Mouse (Mus musculus): Measurements from ENCODE around the gene Scn4a. TPM values are rescaled to one million over a fixed set of nuclear protein-coding genes. Genes with fewer than 3 reads are reported as not detected.

Gene Scn4a
- polyA plus RNA-seq, 1 experiment = not detected

DNA sequence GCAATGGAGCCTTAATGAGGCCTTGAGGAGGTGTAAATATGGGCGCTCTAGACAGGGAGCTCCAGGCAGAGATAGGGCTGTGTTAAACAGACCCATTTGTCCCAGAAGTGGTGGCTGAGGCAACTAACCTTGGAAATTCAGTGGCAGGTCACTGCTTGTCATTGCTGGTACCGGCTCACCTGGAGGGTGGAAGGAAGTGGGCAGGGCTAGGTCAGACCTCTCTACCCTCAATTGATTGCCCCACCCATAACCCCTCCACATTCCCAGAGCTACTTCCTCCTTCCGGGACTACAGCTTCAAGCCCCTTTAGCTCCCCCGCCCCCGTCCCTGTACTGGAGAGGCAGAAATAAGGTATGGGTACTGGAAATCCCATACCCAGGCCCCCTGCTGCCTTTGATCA lies 39.6 kb downstream of the Scn4a start:
- TF ChIP-seq TAL1 (IDR thresholded peaks at IDR 0.05; ENCODE audit: low read length) (no peak), GATA1 (IDR thresholded peaks at IDR 0.05; ENCODE audit: low read length) (no peak)
- Histone ChIP-seq H3K36me3 (ENCODE audit: control insufficient read depth) (no peaks in the 10 kb centered on the region), H3K9me3 (ENCODE audit: control insufficient read depth, low read length) (no peaks in the 10 kb centered on the region), H3K4me1 (ENCODE audit: control insufficient read depth) (no peaks in the 10 kb centered on the region), H3K4me3 (replicated peaks) (no peak overlapping the region), H3K27me3 (ENCODE audit: control insufficient read depth) (no peaks in the 10 kb centered on the region)

DNA sequence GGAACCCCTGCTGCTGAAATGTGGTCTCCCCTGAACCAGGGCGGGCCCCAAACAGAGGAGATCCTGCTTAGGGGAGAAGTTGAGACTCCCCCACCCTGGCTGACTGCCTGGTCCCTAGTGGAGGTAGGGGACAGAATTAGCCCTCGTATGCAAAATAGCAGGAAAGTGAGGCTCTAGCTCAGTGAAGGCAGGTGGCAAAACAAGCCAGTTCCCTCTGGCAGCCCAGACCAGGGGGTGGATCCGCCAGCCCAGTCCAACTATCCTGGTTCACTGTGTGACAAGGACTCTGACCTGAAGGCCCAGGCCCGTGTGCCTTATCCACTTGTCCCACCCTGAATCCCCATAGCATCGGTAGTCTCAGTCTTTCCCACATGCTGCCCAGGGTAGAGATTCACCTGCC lies 43.0 kb downstream of the Scn4a start:
- Histone ChIP-seq H3K4me1 (ENCODE audit: control insufficient read depth) (no peaks in the 10 kb centered on the region), H3K9me3 (ENCODE audit: control insufficient read depth, low read length) (no peaks in the 10 kb centered on the region), H3K4me3 (replicated peaks) (no peak overlapping the region), H3K36me3 (ENCODE audit: control insufficient read depth) (no peaks in the 10 kb centered on the region), H3K27me3 (ENCODE audit: control insufficient read depth) (no peaks in the 10 kb centered on the region)
- TF ChIP-seq TAL1 (IDR thresholded peaks at IDR 0.05; ENCODE audit: low read length) = no peak
- TF ChIP-seq GATA1 (IDR thresholded peaks at IDR 0.05; ENCODE audit: low read length) = no peak

DNA sequence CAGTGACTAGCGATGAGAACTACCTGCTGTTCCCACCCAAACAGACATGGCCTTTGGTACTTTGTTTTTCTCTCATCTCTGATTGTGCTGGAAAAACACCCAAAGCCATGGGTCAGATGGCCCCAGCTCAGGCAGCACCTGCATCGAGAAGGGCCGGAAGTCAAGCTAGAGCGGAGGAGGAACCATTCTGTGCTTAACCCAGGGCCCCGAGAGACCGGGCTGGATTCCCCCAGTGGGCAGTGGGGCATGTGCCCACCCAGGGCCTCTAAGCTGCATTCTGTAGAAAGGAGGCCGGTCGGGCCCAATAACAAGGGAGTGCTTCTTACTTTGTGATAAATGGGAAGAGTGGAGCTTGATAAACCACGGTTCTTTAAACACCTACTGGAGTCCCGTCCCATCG lies 44.9 kb downstream of the Scn4a start:
- H3K36me3 ChIP-seq (ENCODE audit: control insufficient read depth) = no peaks in the 10 kb centered on the region
- no peaks in the 10 kb centered on the region for H3K9me3 ChIP-seq (ENCODE audit: control insufficient read depth, low read length)
- no peaks in the 10 kb centered on the region for H3K27me3 ChIP-seq (ENCODE audit: control insufficient read depth)
- H3K4me1 ChIP-seq (ENCODE audit: control insufficient read depth) = no peaks in the 10 kb centered on the region
- TF ChIP-seq GATA1 (IDR thresholded peaks at IDR 0.05; ENCODE audit: low read length) (no peak), TAL1 (IDR thresholded peaks at IDR 0.05; ENCODE audit: low read length) (no peak)
- H3K4me3 ChIP-seq (replicated peaks) = no peak overlapping the region

DNA sequence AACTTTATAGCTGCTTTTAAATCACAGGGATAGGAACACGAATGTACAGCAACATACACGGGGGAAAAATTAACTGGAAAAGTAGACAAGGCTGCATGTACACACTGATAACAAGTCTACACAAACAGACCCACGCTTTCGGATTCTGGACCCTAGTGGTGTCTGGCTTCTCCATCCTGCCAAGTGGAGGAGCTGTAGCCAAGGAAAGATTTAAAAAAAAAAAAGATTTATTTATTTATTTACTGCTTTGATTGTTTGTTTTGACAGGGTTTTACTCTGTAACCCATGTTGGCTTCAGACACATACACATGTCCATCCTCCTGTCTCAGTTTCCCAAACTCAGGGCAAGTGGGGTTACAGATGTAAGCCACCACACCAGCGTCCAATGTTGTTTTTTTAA lies 45.7 kb downstream of the Scn4a start:
- Histone ChIP-seq H3K4me3 (replicated peaks) (no peak overlapping the region), H3K27me3 (ENCODE audit: control insufficient read depth) (no peaks in the 10 kb centered on the region), H3K9me3 (ENCODE audit: control insufficient read depth, low read length) (no peaks in the 10 kb centered on the region), H3K4me1 (ENCODE audit: control insufficient read depth) (no peaks in the 10 kb centered on the region), H3K36me3 (ENCODE audit: control insufficient read depth) (no peaks in the 10 kb centered on the region)
- TF ChIP-seq TAL1 (IDR thresholded peaks at IDR 0.05; ENCODE audit: low read length) = no peak
- TF ChIP-seq GATA1 (IDR thresholded peaks at IDR 0.05; ENCODE audit: low read length) = no peak

DNA sequence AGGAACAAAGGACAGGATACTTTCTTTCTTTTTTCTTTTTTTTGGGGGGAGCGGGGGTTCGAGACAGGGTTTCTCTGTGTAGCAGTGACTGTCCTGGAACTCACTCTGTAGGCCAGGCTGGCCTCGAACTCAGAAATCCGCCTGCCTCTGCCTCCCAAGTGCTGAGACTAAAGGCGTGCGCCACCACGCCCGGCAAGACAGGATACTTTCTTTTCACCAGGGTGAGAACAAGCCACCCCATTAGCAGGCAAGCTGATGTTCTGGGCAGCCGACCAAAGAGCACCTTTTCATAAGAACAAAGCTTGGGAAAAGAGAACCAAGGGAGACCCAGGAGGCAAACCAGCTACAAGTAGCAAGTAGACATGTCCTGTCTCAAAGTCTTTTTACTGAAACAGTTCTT lies 46.3 kb downstream of the Scn4a start:
- H3K4me1 ChIP-seq (ENCODE audit: control insufficient read depth) = no peaks in the 10 kb centered on the region
- H3K27me3 ChIP-seq (ENCODE audit: control insufficient read depth) = no peaks in the 10 kb centered on the region
- H3K36me3 ChIP-seq (ENCODE audit: control insufficient read depth) = no peaks in the 10 kb centered on the region
- TF ChIP-seq TAL1 (IDR thresholded peaks at IDR 0.05; ENCODE audit: low read length) (no peak), GATA1 (IDR thresholded peaks at IDR 0.05; ENCODE audit: low read length) (no peak)
- no peaks in the 10 kb centered on the region for H3K9me3 ChIP-seq (ENCODE audit: control insufficient read depth, low read length)
- no peak overlapping the region for H3K4me3 ChIP-seq (replicated peaks)

DNA sequence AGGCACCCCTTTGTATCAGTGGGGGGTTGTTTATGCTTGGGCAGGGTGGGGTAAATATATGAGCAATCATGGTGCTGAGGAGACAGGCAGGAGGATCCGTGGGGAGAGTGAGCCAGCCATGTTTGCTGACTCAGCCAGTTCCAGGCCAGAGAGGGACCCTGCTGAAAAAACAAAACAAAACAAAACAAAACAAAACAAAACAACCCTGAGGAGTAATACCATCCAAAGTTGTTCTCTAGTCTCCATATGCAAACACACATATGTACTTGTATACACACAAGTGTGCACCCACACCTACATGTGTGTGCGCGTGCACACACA lies 47.1 kb downstream of the Scn4a start:
- Histone ChIP-seq H3K27me3 (ENCODE audit: control insufficient read depth) (no peaks in the 10 kb centered on the region), H3K4me1 (ENCODE audit: control insufficient read depth) (no peaks in the 10 kb centered on the region), H3K36me3 (ENCODE audit: control insufficient read depth) (no peaks in the 10 kb centered on the region), H3K9me3 (ENCODE audit: control insufficient read depth, low read length) (no peaks in the 10 kb centered on the region), H3K4me3 (replicated peaks) (no peak overlapping the region)
- TF ChIP-seq TAL1 (IDR thresholded peaks at IDR 0.05; ENCODE audit: low read length) (no peak), GATA1 (IDR thresholded peaks at IDR 0.05; ENCODE audit: low read length) (no peak)

DNA sequence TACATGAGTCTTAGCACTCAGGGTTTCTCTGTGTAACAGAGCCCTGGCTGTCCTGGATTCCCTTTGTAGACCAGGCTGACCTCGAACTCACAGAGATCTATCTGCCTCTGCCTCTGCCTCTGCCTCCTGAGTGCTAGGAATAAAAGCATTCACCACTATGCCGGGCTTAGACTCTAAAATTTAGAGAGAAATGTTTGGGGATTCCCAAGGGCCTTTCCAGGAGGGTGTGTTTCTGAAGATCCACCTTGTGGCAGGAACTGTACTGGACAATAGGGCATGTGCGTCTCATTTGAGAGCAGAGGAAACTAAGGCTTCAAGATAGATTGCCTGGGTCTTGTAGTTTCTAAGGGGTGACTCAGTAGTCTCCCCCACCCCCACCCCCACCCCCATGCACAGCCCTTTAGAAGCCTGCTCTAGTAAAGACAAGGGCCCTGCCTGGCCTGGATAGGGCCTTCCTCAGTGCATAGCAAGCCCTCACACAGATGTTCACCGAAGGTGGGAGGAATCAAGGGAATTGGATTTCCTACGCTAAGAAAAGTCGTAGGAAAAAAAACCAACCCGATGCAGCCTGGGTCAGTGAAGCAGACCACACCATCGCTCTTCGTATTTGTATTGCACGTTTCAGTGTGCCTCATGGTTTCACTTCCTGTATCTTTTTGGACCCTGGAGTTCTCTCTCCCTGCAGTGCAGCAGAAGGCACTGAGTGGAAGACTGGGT lies 47.6 kb downstream of the Scn4a start:
- no peaks in the 10 kb centered on the region for H3K27me3 ChIP-seq (ENCODE audit: control insufficient read depth)
- H3K4me3 ChIP-seq (replicated peaks) = no peak overlapping the region
- TF ChIP-seq GATA1 (IDR thresholded peaks at IDR 0.05; ENCODE audit: low read length) = no peak
- TF ChIP-seq TAL1 (IDR thresholded peaks at IDR 0.05; ENCODE audit: low read length) = no peak

DNA sequence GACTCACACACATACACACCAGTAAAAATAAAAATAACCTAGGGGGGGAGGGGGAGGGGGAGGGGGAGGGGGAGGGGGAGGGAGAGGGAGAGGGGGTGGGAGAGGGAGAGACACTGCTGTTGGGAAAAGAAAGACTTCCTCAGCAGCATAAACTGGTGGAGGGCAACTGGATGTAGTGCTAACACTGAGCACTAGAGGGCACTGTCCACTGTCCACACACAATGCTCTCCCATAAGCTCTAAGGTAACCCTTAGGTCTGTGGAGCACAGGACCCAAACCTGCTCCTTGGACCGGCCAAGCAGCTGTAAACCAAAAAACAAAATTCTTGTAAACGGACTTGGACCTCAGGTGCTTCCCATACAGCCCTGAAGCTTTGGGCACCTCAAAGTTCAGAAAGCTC lies 50.5 kb downstream of the Scn4a start:
- Histone ChIP-seq H3K9me3 (ENCODE audit: control insufficient read depth, low read length) (peaks cover 1% of the 10 kb centered on the region), H3K4me3 (replicated peaks) (no peak overlapping the region), H3K27me3 (ENCODE audit: control insufficient read depth) (no peaks in the 10 kb centered on the region), H3K4me1 (ENCODE audit: control insufficient read depth) (no peaks in the 10 kb centered on the region), H3K36me3 (ENCODE audit: control insufficient read depth) (no peaks in the 10 kb centered on the region)
- TF ChIP-seq GATA1 (IDR thresholded peaks at IDR 0.05; ENCODE audit: low read length) = no peak
- no peak for TF ChIP-seq TAL1 (IDR thresholded peaks at IDR 0.05; ENCODE audit: low read length)

More for the DNA sequence above, 47.6 kb downstream of the Scn4a start:
- Histone ChIP-seq H3K9me3 (ENCODE audit: control insufficient read depth, low read length) (no peaks in the 10 kb centered on the region), H3K36me3 (ENCODE audit: control insufficient read depth) (no peaks in the 10 kb centered on the region), H3K4me1 (ENCODE audit: control insufficient read depth) (no peaks in the 10 kb centered on the region)

DNA sequence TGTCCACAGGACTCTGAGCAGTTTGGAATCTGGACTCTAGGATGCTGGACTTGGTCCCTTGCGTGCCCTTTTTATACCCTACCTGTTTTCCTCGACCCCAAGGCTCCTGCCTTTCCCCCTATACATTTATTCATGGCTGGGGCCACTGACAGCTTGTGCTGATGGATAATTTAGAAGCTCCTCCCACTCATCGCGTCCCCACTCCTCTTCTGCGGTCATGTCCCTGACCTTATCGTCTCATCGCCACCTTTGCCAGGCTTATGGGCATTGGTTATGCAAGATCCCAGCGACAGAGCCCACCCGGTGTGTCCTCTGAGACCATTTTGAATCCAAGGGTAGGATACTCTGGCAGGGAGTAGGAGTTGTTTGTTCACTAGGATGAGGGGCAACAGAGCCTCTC lies 51.3 kb downstream of the Scn4a start, which contains the start of gene Gh:
Gh (minus strand) TSS at position 101 of the 400 bp plus-strand sequence.
- Histone ChIP-seq H3K36me3 (ENCODE audit: control insufficient read depth) (no peaks in the 10 kb centered on the region), H3K9me3 (ENCODE audit: control insufficient read depth, low read length) (peaks cover 4% of the 10 kb centered on the region), H3K4me1 (ENCODE audit: control insufficient read depth) (no peaks in the 10 kb centered on the region), H3K4me3 (replicated peaks) (no peak within 1 kb of the TSS), H3K27me3 (ENCODE audit: control insufficient read depth) (no peaks in the 10 kb centered on the region)
- TF ChIP-seq GATA1 (IDR thresholded peaks at IDR 0.05; ENCODE audit: low read length) (no peak), TAL1 (IDR thresholded peaks at IDR 0.05; ENCODE audit: low read length) (no peak)

DNA sequence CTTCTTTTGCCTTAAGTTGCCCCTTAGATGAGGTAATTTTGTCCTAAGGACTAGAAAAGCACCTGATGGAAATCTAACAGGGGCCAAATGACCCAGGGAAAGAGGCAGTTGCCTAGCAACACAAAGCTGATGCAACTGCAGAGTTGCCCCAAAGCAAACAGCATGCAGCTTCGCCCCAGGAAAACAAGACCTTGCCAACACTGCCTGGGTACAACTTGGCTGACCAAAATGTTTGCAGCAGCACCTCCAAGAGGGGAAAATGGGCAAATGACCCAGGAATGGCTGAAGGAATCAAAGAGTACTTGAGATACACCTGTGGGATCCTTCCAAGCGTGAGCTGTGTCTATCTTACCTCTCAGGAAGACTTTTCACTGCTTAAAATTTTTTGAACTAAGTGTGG lies 61.2 kb downstream of the Scn4a start:
- TF ChIP-seq GATA1 (IDR thresholded peaks at IDR 0.05; ENCODE audit: low read length) (no peak), TAL1 (IDR thresholded peaks at IDR 0.05; ENCODE audit: low read length) (no peak)
- H3K36me3 ChIP-seq (ENCODE audit: control insufficient read depth) = no peaks in the 10 kb centered on the region
- H3K9me3 ChIP-seq (ENCODE audit: control insufficient read depth, low read length) = peaks cover 2% of the 10 kb centered on the region; the same call in 1 of the 2 replicates
- H3K27me3 ChIP-seq (ENCODE audit: control insufficient read depth) = no peaks in the 10 kb centered on the region
- no peak overlapping the region for H3K4me3 ChIP-seq (replicated peaks)
- H3K4me1 ChIP-seq (ENCODE audit: control insufficient read depth) = no peaks in the 10 kb centered on the region
